Mouse (Mus musculus): ENCODE measurements around the gene Dnah1. TPM values are rescaled to one million over a fixed set of nuclear protein-coding genes. Genes with fewer than 3 reads are reported as not detected.

Gene Dnah1
- polyA plus RNA-seq, 1 experiment from 2014 or later, result 1.3 TPM

- peak overlapping the region; percentile 69 for H3K9ac ChIP-seq
- 47% methylated on average over 3 of the region's 3 CpGs for WGBS
Observed at GRCm38 (mm10) chr14:31335765-31336164, 12.1 kb upstream of the Dnah1 start.

GRCm38 (mm10) chr14:31330957-31331356, 7.3 kb upstream of the Dnah1 start:
- no peak for ATAC-seq (ENCODE audit: extremely low read depth, insufficient number of reproducible peaks, low FRiP score, low TSS enrichment)
- Histone ChIP-seq H3K27ac (replicated peaks) (no peak overlapping the region), H3K9me3 (no peaks in the 10 kb centered on the region), H3K4me2 (no peak overlapping the region), H3K9ac (no peak overlapping the region), H3K4me1 (no peaks in the 10 kb centered on the region), H3K4me3 (no peak overlapping the region), H3K36me3 (no peaks in the 10 kb centered on the region), H3K27me3 (replicated peaks) (peaks cover 15% of the 10 kb centered on the region)
- 69% methylated on average over 4 of the region's 4 CpGs for WGBS

More at GRCm38 (mm10) chr14:31335765-31336164, 12.1 kb upstream of the Dnah1 start:
- H3K36me3 ChIP-seq, result peaks cover 9% of the 10 kb centered on the region
- no peak for ATAC-seq (ENCODE audit: extremely low read depth, insufficient number of reproducible peaks, low FRiP score, low TSS enrichment)
- H3K27ac ChIP-seq (replicated peaks), result peak overlapping the region; percentile 55; the same call in 1 of the 2 replicates
- peaks cover 8% of the 10 kb centered on the region for H3K27me3 ChIP-seq (replicated peaks)
- no peaks in the 10 kb centered on the region for H3K9me3 ChIP-seq
- H3K4me1 ChIP-seq, result peaks cover 18% of the 10 kb centered on the region
- H3K4me3 ChIP-seq, result peak overlapping the region; percentile 70
- peak overlapping the region; percentile 80 for H3K4me2 ChIP-seq

- Histone ChIP-seq H3K4me1 (no peaks in the 10 kb centered on the region), H3K9me3 (no peaks in the 10 kb centered on the region), H3K36me3 (no peaks in the 10 kb centered on the region), H3K27ac (replicated peaks) (no peak overlapping the region), H3K4me3 (no peak overlapping the region), H3K9ac (no peak overlapping the region), H3K27me3 (replicated peaks) (peaks cover 15% of the 10 kb centered on the region), H3K4me2 (no peak overlapping the region)
- ATAC-seq (ENCODE audit: extremely low read depth, insufficient number of reproducible peaks, low FRiP score, low TSS enrichment), result no peak
- WGBS, result 20% methylated on average over 2 of the region's 2 CpGs
Observed at GRCm38 (mm10) chr14:31329741-31330140, 6.0 kb upstream of the Dnah1 start.

- no peak overlapping the region for H3K4me3 ChIP-seq
- WGBS, result 52% methylated on average over 4 of the region's 4 CpGs
- H3K4me2 ChIP-seq, result no peak overlapping the region
- no peak overlapping the region for H3K9ac ChIP-seq
- ATAC-seq (ENCODE audit: extremely low read depth, insufficient number of reproducible peaks, low FRiP score, low TSS enrichment), result no peak
- peaks cover 12% of the 10 kb centered on the region for H3K27me3 ChIP-seq (replicated peaks)
- no peaks in the 10 kb centered on the region for H3K36me3 ChIP-seq
- no peak overlapping the region for H3K27ac ChIP-seq (replicated peaks)
- H3K4me1 ChIP-seq, result peaks cover 9% of the 10 kb centered on the region
- no peaks in the 10 kb centered on the region for H3K9me3 ChIP-seq
Observed at GRCm38 (mm10) chr14:31327681-31328080, 4.0 kb upstream of the Dnah1 start.

- no peak overlapping the region for H3K27ac ChIP-seq (replicated peaks)
- H3K27me3 ChIP-seq (replicated peaks), result peaks cover 12% of the 10 kb centered on the region
- no peak for ATAC-seq (ENCODE audit: extremely low read depth, insufficient number of reproducible peaks, low FRiP score, low TSS enrichment)
- no peak overlapping the region for H3K4me2 ChIP-seq
- 71% methylated on average over 1 of the region's 1 CpGs for WGBS
- no peak overlapping the region for H3K4me3 ChIP-seq
- peaks cover 9% of the 10 kb centered on the region for H3K4me1 ChIP-seq
- no peaks in the 10 kb centered on the region for H3K36me3 ChIP-seq
- no peak overlapping the region for H3K9ac ChIP-seq
- H3K9me3 ChIP-seq, result no peaks in the 10 kb centered on the region
Observed at GRCm38 (mm10) chr14:31327196-31327595, 3.5 kb upstream of the Dnah1 start.

- ATAC-seq (ENCODE audit: extremely low read depth, insufficient number of reproducible peaks, low FRiP score, low TSS enrichment), result no peak
- H3K27me3 ChIP-seq (replicated peaks), result peaks cover 12% of the 10 kb centered on the region
- no peaks in the 10 kb centered on the region for H3K36me3 ChIP-seq
- H3K4me3 ChIP-seq, result no peak overlapping the region
- H3K27ac ChIP-seq (replicated peaks), result no peak overlapping the region
- 61% methylated on average over 7 of the region's 7 CpGs for WGBS
- no peak overlapping the region for H3K4me2 ChIP-seq
- H3K9ac ChIP-seq, result no peak overlapping the region
- H3K4me1 ChIP-seq, result peaks cover 9% of the 10 kb centered on the region
- H3K9me3 ChIP-seq, result no peaks in the 10 kb centered on the region
Observed at GRCm38 (mm10) chr14:31326770-31327169, 3.1 kb upstream of the Dnah1 start.

- H3K27ac ChIP-seq (replicated peaks), result no peak overlapping the region
- 48% methylated on average over 5 of the region's 5 CpGs for WGBS
- peaks cover 5% of the 10 kb centered on the region for H3K27me3 ChIP-seq (replicated peaks)
- ATAC-seq (ENCODE audit: extremely low read depth, insufficient number of reproducible peaks, low FRiP score, low TSS enrichment), result no peak
- H3K4me3 ChIP-seq, result no peak overlapping the region
- H3K9ac ChIP-seq, result no peak overlapping the region
- H3K4me1 ChIP-seq, result peaks cover 9% of the 10 kb centered on the region
- H3K9me3 ChIP-seq, result no peaks in the 10 kb centered on the region
- no peak overlapping the region for H3K4me2 ChIP-seq
- H3K36me3 ChIP-seq, result no peaks in the 10 kb centered on the region
Observed at GRCm38 (mm10) chr14:31325551-31325950, 1.9 kb upstream of the Dnah1 start.

- H3K4me3 ChIP-seq, result no peak overlapping the region
- 61% methylated on average over 10 of the region's 10 CpGs for WGBS
- no peak for ATAC-seq (ENCODE audit: extremely low read depth, insufficient number of reproducible peaks, low FRiP score, low TSS enrichment)
- no peaks in the 10 kb centered on the region for H3K9me3 ChIP-seq
- no peaks in the 10 kb centered on the region for H3K36me3 ChIP-seq
- H3K4me2 ChIP-seq, result peak overlapping the region; percentile 78; the same call in 1 of the 2 replicates
- H3K27ac ChIP-seq (replicated peaks), result no peak overlapping the region
- peaks cover 9% of the 10 kb centered on the region for H3K4me1 ChIP-seq
- peaks cover 9% of the 10 kb centered on the region; the same call in 1 of the 2 replicates for H3K27me3 ChIP-seq (replicated peaks)
- no peak overlapping the region for H3K9ac ChIP-seq
Observed at GRCm38 (mm10) chr14:31324851-31325250, 1.2 kb upstream of the Dnah1 start.

- H3K36me3 ChIP-seq, result no peaks in the 10 kb centered on the region
- peak overlapping the region; percentile 78 for H3K4me2 ChIP-seq
- peak overlapping the region; percentile 54 for H3K4me3 ChIP-seq
- no peak overlapping the region for H3K27ac ChIP-seq (replicated peaks)
- no peaks in the 10 kb centered on the region for H3K9me3 ChIP-seq
- H3K9ac ChIP-seq, result peak overlapping the region; percentile 73
- H3K27me3 ChIP-seq (replicated peaks), result peaks cover 14% of the 10 kb centered on the region
- WGBS, result 75% methylated on average over 4 of the region's 4 CpGs
- no peak for ATAC-seq (ENCODE audit: extremely low read depth, insufficient number of reproducible peaks, low FRiP score, low TSS enrichment)
- H3K4me1 ChIP-seq, result peaks cover 9% of the 10 kb centered on the region
Observed at GRCm38 (mm10) chr14:31323189-31323588, 507 bp downstream of the Dnah1 start.

- Histone ChIP-seq H3K36me3 (no peaks in the 10 kb centered on the region), H3K27me3 (replicated peaks) (peaks cover 12% of the 10 kb centered on the region), H3K4me2 (no peak overlapping the region), H3K9ac (no peak overlapping the region), H3K4me1 (peaks cover 9% of the 10 kb centered on the region), H3K27ac (replicated peaks) (no peak overlapping the region), H3K4me3 (no peak overlapping the region), H3K9me3 (no peaks in the 10 kb centered on the region)
- no peak for ATAC-seq (ENCODE audit: extremely low read depth, insufficient number of reproducible peaks, low FRiP score, low TSS enrichment)
- WGBS, result 80% methylated on average over 3 of the region's 3 CpGs
Observed at GRCm38 (mm10) chr14:31322191-31322590, 1.5 kb downstream of the Dnah1 start.

- peaks cover 17% of the 10 kb centered on the region for H3K27me3 ChIP-seq (replicated peaks)
- WGBS, result 76% methylated on average over 11 of the region's 11 CpGs
- no peaks in the 10 kb centered on the region for H3K36me3 ChIP-seq
- H3K27ac ChIP-seq (replicated peaks), result no peak overlapping the region
- no peak for ATAC-seq (ENCODE audit: extremely low read depth, insufficient number of reproducible peaks, low FRiP score, low TSS enrichment)
- H3K9ac ChIP-seq, result no peak overlapping the region
- no peak overlapping the region for H3K4me3 ChIP-seq
- peaks cover 9% of the 10 kb centered on the region for H3K4me1 ChIP-seq
- no peak overlapping the region for H3K4me2 ChIP-seq
- no peaks in the 10 kb centered on the region for H3K9me3 ChIP-seq
Observed at GRCm38 (mm10) chr14:31321181-31321580, 2.5 kb downstream of the Dnah1 start.

- WGBS, result 68% methylated on average over 10 of the region's 10 CpGs
- Histone ChIP-seq H3K4me2 (no peak overlapping the region), H3K27me3 (replicated peaks) (peaks cover 20% of the 10 kb centered on the region), H3K4me3 (no peak overlapping the region), H3K9ac (no peak overlapping the region), H3K9me3 (no peaks in the 10 kb centered on the region), H3K36me3 (no peaks in the 10 kb centered on the region), H3K27ac (replicated peaks) (no peak overlapping the region), H3K4me1 (peaks cover 13% of the 10 kb centered on the region)
- no peak for ATAC-seq (ENCODE audit: extremely low read depth, insufficient number of reproducible peaks, low FRiP score, low TSS enrichment)
Observed at GRCm38 (mm10) chr14:31319546-31319945, 4.2 kb downstream of the Dnah1 start.
